Mouse (Mus musculus) intestine, embryonic 14.5 days (tissue): ENCODE measurements around the gene Gm19935. TPM values are rescaled to one million over a fixed set of nuclear protein-coding genes. Genes with fewer than 3 reads are reported as not detected.
A peak's percentile ranks its signal among the peaks of the same experiment; 100 is the strongest.

Source experiments
- ATAC-seq: fragments of 200-750 bp; cut with Nextera tagmentation; replicated peaks from 2 replicates; pipeline ENCODE4 v1.8.0; 2017; ENCODE audit warnings: low read depth, moderate number of reproducible peaks, moderate TSS enrichment, moderate library complexity; ENCODE audit not compliant: low FRiP score, low TSS enrichment
- DNase-seq: peaks from one replicate; pipeline ENCODE4 v3.0.0-alpha.2; 2018; ENCODE audit warnings: low spot score
- H3K27ac ChIP-seq: fragments of 300-500 bp; sonication (generic); 2 replicates; pipeline ENCODE4 v1.5.1; 2014; ENCODE audit warnings: low read depth, mild to moderate bottlenecking, control low read depth
- H3K27me3 ChIP-seq: fragments of 300-500 bp; sonication (generic); replicated peaks from 2 replicates; pipeline ENCODE4 v1.6.1; 2014; ENCODE audit warnings: low read length, control low read depth; ENCODE audit not compliant: control insufficient read depth, insufficient read depth
- H3K36me3 ChIP-seq: fragments of 300-500 bp; sonication (generic); 2 replicates; pipeline ENCODE4 v1.6.1; 2014; ENCODE audit warnings: low read length, control low read depth; ENCODE audit not compliant: control insufficient read depth, insufficient read depth
- H3K4me1 ChIP-seq: fragments of 300-500 bp; sonication (generic); replicated peaks from 2 replicates; pipeline ENCODE4 v1.6.1; 2014; ENCODE audit warnings: low read length, control low read depth, mixed read lengths; ENCODE audit not compliant: control insufficient read depth, insufficient read depth
- H3K4me2 ChIP-seq: fragments of 300-500 bp; sonication (generic); 2 replicates; pipeline ENCODE4 v1.6.1; 2014; ENCODE audit warnings: low read length
- H3K4me3 ChIP-seq: fragments of 300-500 bp; sonication (generic); 2 replicates; pipeline ENCODE4 v1.5.1; 2014; ENCODE audit warnings: low read depth, low read length, control low read depth, mixed read lengths
- H3K9ac ChIP-seq: fragments of 300-500 bp; sonication (generic); 2 replicates; pipeline ENCODE4 v1.6.1; 2014; ENCODE audit warnings: mild to moderate bottlenecking, low read length
- H3K9me3 ChIP-seq: fragments of 300-500 bp; sonication (generic); 2 replicates; pipeline ENCODE4 v1.6.1; 2016; ENCODE audit warnings: low read length, control low read depth; ENCODE audit not compliant: control insufficient read depth
- WGBS: fragments of 180-500 bp; shearing (Covaris S2); extraction: QIAGEN DNeasy Blood & Tissue Kit; methylation state at CpG from one replicate; pipeline ENCODE4 v1.1.7; 2014; 5-methylcytosine and 5-hydroxymethylcytosine counted together
- polyA plus RNA-seq: library from polyadenylated mRNA; unstranded; fragments of >200 nt; fragmentation: Nextera tagmentation; extraction: Ambion mirVana; gene quantifications from 2 replicates; pipeline ENCODE4 v1.2.1, GENCODE M21; 2014

Gm19935 gene
- polyA plus RNA-seq, 1 experiment from 2014 or later = not detected

GRCm38 (mm10) chr8:90834321-90834672, 17.1 kb upstream of the Gm19935 start:
- no peak for DNase-seq
- WGBS = 72% methylated on average over 3 of the region's 3 CpGs
- Histone ChIP-seq H3K9ac (no peak overlapping the region), H3K27ac (no peak overlapping the region), H3K4me3 (no peak overlapping the region), H3K27me3 (no peaks in the 10 kb centered on the region), H3K36me3 (no peaks in the 10 kb centered on the region), H3K9me3 (no peaks in the 10 kb centered on the region), H3K4me1 (0 out of 2 replicates have a peak, but pooled peaks cover 2% of the 10 kb centered on the region), H3K4me2 (no peak overlapping the region)
- no peak for ATAC-seq

GRCm38 (mm10) chr8:90833628-90834320, 16.6 kb upstream of the Gm19935 start:
- no peak overlapping the region for H3K9ac ChIP-seq
- H3K36me3 ChIP-seq = no peaks in the 10 kb centered on the region
- WGBS = 45% methylated on average over 6 of the region's 6 CpGs
- no peak overlapping the region for H3K4me2 ChIP-seq
- no peak for DNase-seq
- no peaks in the 10 kb centered on the region for H3K27me3 ChIP-seq
- H3K9me3 ChIP-seq = no peaks in the 10 kb centered on the region
- no peak for ATAC-seq
- no peak overlapping the region for H3K27ac ChIP-seq
- H3K4me1 ChIP-seq = 0 out of 2 replicates have a peak, but pooled peaks cover 5% of the 10 kb centered on the region
- no peak overlapping the region for H3K4me3 ChIP-seq

DNA sequence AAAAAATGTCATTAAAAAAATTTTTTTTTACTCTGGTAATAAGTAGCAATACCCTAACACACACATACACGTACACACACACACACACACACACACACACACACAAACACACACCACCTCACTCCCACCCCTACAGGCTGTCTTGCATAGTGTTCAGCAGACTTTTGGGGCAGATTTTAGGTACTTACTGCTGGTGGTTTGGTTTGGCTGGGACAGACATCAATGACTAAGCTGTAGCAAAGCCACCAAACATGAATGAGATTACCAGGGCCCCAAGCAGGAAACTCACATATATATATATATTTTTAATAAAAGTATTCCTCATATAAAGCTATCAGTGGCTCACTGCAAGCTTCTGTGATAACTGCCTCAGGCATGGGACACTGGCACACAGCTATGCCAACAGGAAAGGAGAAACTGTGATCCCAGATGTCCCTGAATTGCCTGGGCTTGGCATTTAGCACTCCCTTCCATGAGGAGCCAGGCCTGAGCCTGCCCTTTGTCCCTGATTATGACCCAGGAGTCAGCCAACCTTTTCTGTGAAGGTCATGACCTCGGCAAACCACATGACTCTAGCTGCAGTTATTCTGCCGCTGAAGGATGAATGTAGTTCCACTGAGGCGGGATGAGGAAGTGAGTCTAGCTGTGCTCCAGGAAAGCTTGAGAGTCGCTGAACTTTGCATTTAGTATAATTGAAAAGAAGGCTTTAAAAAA, 15.5 kb upstream of the Gm19935 start:
- 59% methylated on average over 5 of the region's 5 CpGs for WGBS
- H3K27ac ChIP-seq = no peak overlapping the region
- ATAC-seq = no peak

GRCm38 (mm10) chr8:90830980-90831379, 13.8 kb upstream of the Gm19935 start:
- H3K4me2 ChIP-seq = no peak overlapping the region
- H3K4me3 ChIP-seq = no peak overlapping the region
- H3K27ac ChIP-seq = no peak overlapping the region
- H3K27me3 ChIP-seq = no peaks in the 10 kb centered on the region
- no peak for DNase-seq
- peaks cover 12% of the 10 kb centered on the region; the same call in 1 of the 2 replicates for H3K4me1 ChIP-seq
- 69% methylated on average over 8 of the region's 8 CpGs for WGBS
- no peak overlapping the region for H3K9ac ChIP-seq
- H3K9me3 ChIP-seq = no peaks in the 10 kb centered on the region
- no peaks in the 10 kb centered on the region for H3K36me3 ChIP-seq
- ATAC-seq = no peak

More for the DNA sequence above, 15.5 kb upstream of the Gm19935 start:
- H3K27me3 ChIP-seq = no peaks in the 10 kb centered on the region
- H3K9ac ChIP-seq = no peak overlapping the region
- DNase-seq = no peak
- H3K4me3 ChIP-seq = no peak overlapping the region
- H3K4me1 ChIP-seq = peaks cover 12% of the 10 kb centered on the region; the same call in 1 of the 2 replicates
- H3K4me2 ChIP-seq = no peak overlapping the region
- no peaks in the 10 kb centered on the region for H3K36me3 ChIP-seq
- H3K9me3 ChIP-seq = no peaks in the 10 kb centered on the region

DNA sequence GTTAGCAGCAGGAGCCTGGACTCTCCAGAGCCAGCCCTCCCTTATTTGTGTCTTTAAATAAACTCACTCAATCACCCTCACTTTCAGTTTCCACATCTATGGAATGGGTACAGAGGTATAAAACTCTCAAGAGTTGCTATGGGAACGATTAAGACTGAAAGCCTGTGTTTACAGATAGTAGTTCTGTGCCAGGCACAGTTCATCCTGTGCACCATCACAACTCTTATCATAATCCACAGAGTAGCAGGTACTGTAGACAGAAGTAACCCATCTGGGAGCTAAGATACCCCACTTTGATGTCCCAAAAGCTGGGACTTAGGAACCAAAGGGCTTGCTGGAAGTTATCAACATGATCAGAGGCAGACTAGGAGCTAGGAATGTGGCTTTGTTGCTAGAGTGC, 12.6 kb upstream of the Gm19935 start:
- WGBS = 86% methylated on average over 1 of the region's 1 CpGs
- no peaks in the 10 kb centered on the region for H3K36me3 ChIP-seq
- 0 out of 2 replicates have a peak overlapping the region, but pooled peaks have one; percentile 45 for H3K4me3 ChIP-seq
- no peak for ATAC-seq
- no peak overlapping the region for H3K27ac ChIP-seq
- peak overlapping the region; percentile 74 for H3K4me2 ChIP-seq
- no peaks in the 10 kb centered on the region for H3K27me3 ChIP-seq
- no peak overlapping the region for H3K9ac ChIP-seq
- H3K9me3 ChIP-seq = no peaks in the 10 kb centered on the region
- peaks cover 12% of the 10 kb centered on the region; the same call in 1 of the 2 replicates for H3K4me1 ChIP-seq
- DNase-seq = no peak

GRCm38 (mm10) chr8:90828987-90829740, 12.0 kb upstream of the Gm19935 start:
- H3K36me3 ChIP-seq = no peaks in the 10 kb centered on the region
- H3K4me1 ChIP-seq = peaks cover 12% of the 10 kb centered on the region; the same call in 1 of the 2 replicates
- H3K9me3 ChIP-seq = no peaks in the 10 kb centered on the region
- WGBS = 5% methylated on average over 11 of the region's 11 CpGs
- H3K27ac ChIP-seq = peak overlapping the region; percentile 54; the same call in 1 of the 2 replicates
- DNase-seq = no peak
- no peaks in the 10 kb centered on the region for H3K27me3 ChIP-seq
- peak overlapping the region; percentile 45 for H3K4me3 ChIP-seq
- peak overlapping the region; percentile 74 for H3K4me2 ChIP-seq
- peak; percentile 54 for ATAC-seq
- H3K9ac ChIP-seq = peak overlapping the region; percentile 49

- H3K27me3 ChIP-seq = no peaks in the 10 kb centered on the region
- ATAC-seq (peak; percentile 91), DNase-seq (peak; percentile 99)
- H3K4me3 ChIP-seq = peak within 1 kb of the TSS; percentile 45
- peak within 1 kb of the TSS; percentile 49 for H3K9ac ChIP-seq
- no peaks in the 10 kb centered on the region for H3K36me3 ChIP-seq
- H3K4me1 ChIP-seq = peaks cover 12% of the 10 kb centered on the region; the same call in 1 of the 2 replicates
- no peaks in the 10 kb centered on the region for H3K9me3 ChIP-seq
- 3% methylated on average over 39 of the region's 39 CpGs for WGBS
- H3K27ac ChIP-seq = peak within 1 kb of the TSS; percentile 54
- peak within 1 kb of the TSS; percentile 74 for H3K4me2 ChIP-seq
Measured at GRCm38 (mm10) chr8:90828181-90828986, 11.2 kb upstream of the Gm19935 start, which contains the start of gene Chd9. Gene Chd9 (plus strand): TSS chr8:90828352.

- Histone ChIP-seq H3K9me3 (no peaks in the 10 kb centered on the region), H3K4me2 (no peak overlapping the region), H3K4me1 (peaks cover 12% of the 10 kb centered on the region; the same call in 1 of the 2 replicates), H3K4me3 (no peak overlapping the region), H3K9ac (no peak overlapping the region), H3K27me3 (no peaks in the 10 kb centered on the region), H3K27ac (no peak overlapping the region), H3K36me3 (no peaks in the 10 kb centered on the region)
- DNase-seq = peak; percentile 62
- WGBS = 67% methylated on average over 9 of the region's 9 CpGs
- peak; percentile 41 for ATAC-seq
Measured at GRCm38 (mm10) chr8:90825459-90825871, 8.3 kb upstream of the Gm19935 start.
